Mouse (Mus musculus) lung, postnatal 0 days (tissue): ENCODE measurements around the gene Stk32b. TPM values are rescaled to one million over a fixed set of nuclear protein-coding genes. Genes with fewer than 3 reads are reported as not detected.

Experiments
- ATAC-seq: fragments of 200-750 bp; cut with Nextera tagmentation; 2 replicates; pipeline ENCODE4 v1.8.0; 2017; ENCODE audit warnings: moderate library complexity
- DNase-seq: peaks from one replicate; pipeline ENCODE4 v3.0.0-alpha.2; 2016; ENCODE audit warnings: low spot score
- H3K27ac ChIP-seq: fragments of 300-500 bp; sonication (generic); 2 replicates; pipeline ENCODE4 v1.5.1; 2014; ENCODE audit warnings: antibody characterized with exemption, mild to moderate bottlenecking, low read length, mixed read lengths
- H3K27me3 ChIP-seq: fragments of 300-500 bp; sonication (generic); replicated peaks from 2 replicates; pipeline ENCODE4 v1.6.1; 2014; ENCODE audit warnings: low read length, mixed read lengths; ENCODE audit not compliant: insufficient read depth
- H3K36me3 ChIP-seq: fragments of 300-500 bp; sonication (generic); 2 replicates; pipeline ENCODE4 v1.6.1; 2014; ENCODE audit warnings: low read length, mixed read lengths; ENCODE audit not compliant: insufficient read depth
- H3K4me1 ChIP-seq: fragments of 300-500 bp; sonication (generic); 2 replicates; pipeline ENCODE4 v1.6.1; 2014; ENCODE audit warnings: antibody characterized with exemption, low read depth, low read length, mixed read lengths; ENCODE audit not compliant: insufficient read depth
- H3K4me2 ChIP-seq: fragments of 300-500 bp; sonication (generic); replicated peaks from 2 replicates; pipeline ENCODE4 v1.6.1; 2014; ENCODE audit warnings: low read depth, mild to moderate bottlenecking, low read length, moderate library complexity, mixed read lengths
- H3K4me3 ChIP-seq: fragments of 300-500 bp; sonication (generic); 2 replicates; pipeline ENCODE4 v1.5.1; 2014; ENCODE audit warnings: low read depth, low read length
- H3K9ac ChIP-seq: fragments of 300-500 bp; sonication (generic); replicated peaks from 2 replicates; pipeline ENCODE4 v1.6.1; 2014; ENCODE audit warnings: low read depth, mild to moderate bottlenecking
- H3K9me3 ChIP-seq: fragments of 300-500 bp; sonication (generic); 2 replicates; pipeline ENCODE4 v1.6.1; 2016; ENCODE audit warnings: low read length, mixed read lengths
- CTCF ChIP-seq: IDR thresholded peaks from 2 replicates; pipeline ENCODE4 v1.5.1; 2016; ENCODE audit warnings: antibody characterized with exemption, mild to moderate bottlenecking
- EP300 ChIP-seq: IDR thresholded peaks from 2 replicates; pipeline ENCODE4 v1.6.1; 2016; ENCODE audit warnings: antibody characterized with exemption, mild to moderate bottlenecking, control low read depth
- WGBS: fragments of 180-500 bp; shearing (Covaris S2); extraction: QIAGEN DNeasy Blood & Tissue Kit; methylation state at CpG from one replicate; pipeline ENCODE4 v1.1.7; 2014; 5-methylcytosine and 5-hydroxymethylcytosine counted together
- polyA plus RNA-seq: library from polyadenylated mRNA; unstranded; fragments of >200 nt; fragmentation: Nextera tagmentation; extraction: Ambion mirVana; gene quantifications from 2 replicates; pipeline ENCODE4 v1.2.1, GENCODE M21; 2015

Gene Stk32b
- polyA plus RNA-seq, 1 experiment from 2014 or later = 0.05 TPM

DNA sequence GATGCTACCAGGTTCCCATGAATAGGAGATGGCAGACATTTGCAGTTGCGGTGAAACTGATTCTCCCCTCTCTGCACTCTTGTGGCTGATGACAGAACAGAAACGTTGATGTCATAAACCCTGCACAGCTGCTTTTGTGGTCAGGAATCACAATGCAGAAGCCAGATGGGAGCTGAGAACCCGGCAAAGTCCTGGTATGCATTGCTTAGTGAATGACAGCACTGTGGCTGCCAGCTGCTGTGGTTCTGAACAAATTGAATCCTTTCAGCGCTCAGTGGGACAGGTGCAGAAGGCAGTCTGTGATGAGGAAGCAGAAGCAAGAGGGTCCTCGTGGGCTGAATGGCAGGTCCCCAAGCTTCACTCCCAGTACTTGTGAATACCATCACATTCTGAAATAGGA is 247.9 kb downstream of the Stk32b start:
- Histone ChIP-seq H3K4me1 (no peaks in the 10 kb centered on the region), H3K4me2 (no peak overlapping the region), H3K27ac (no peak overlapping the region), H3K9ac (no peak overlapping the region), H3K27me3 (no peaks in the 10 kb centered on the region), H3K36me3 (no peaks in the 10 kb centered on the region), H3K4me3 (no peak overlapping the region), H3K9me3 (no peaks in the 10 kb centered on the region)
- TF ChIP-seq EP300 = no peak
- no peak for TF ChIP-seq CTCF
- no peak for ATAC-seq
- 70% methylated on average over 5 of the region's 5 CpGs for WGBS
- no peak for DNase-seq

GRCm38 (mm10) chr5:37467646-37468045 is 249.3 kb downstream of the Stk32b start:
- H3K9me3 ChIP-seq = no peaks in the 10 kb centered on the region
- no peaks in the 10 kb centered on the region for H3K36me3 ChIP-seq
- H3K27ac ChIP-seq = no peak overlapping the region
- ATAC-seq (no peak), DNase-seq (no peak)
- H3K9ac ChIP-seq = no peak overlapping the region
- no peak overlapping the region for H3K4me2 ChIP-seq
- no peaks in the 10 kb centered on the region for H3K27me3 ChIP-seq
- H3K4me1 ChIP-seq = no peaks in the 10 kb centered on the region
- WGBS = 62% methylated on average over 2 of the region's 2 CpGs
- TF ChIP-seq CTCF (no peak), EP300 (no peak)
- H3K4me3 ChIP-seq = no peak overlapping the region

DNA sequence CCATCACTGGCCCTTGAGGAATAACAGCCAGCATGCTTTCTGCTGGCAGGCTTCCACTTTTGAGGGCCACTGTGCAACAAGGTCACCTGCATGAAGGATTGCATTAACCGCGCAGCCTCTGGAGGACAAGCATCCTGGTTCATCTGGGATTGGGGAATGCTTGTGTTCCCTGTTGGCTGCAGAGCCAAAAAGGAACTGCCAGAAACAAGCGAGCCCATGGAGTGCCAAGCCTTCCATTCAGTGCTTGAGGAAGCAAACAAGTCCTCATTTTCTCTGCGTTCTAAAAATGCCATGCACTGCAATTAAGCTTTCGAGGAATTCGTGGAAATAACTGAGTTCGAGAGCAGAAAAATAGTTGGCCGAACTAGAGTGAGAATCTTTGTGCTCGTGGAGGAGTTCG is 251.5 kb downstream of the Stk32b start:
- Histone ChIP-seq H3K4me1 (no peaks in the 10 kb centered on the region), H3K4me2 (no peak overlapping the region), H3K4me3 (no peak overlapping the region), H3K9me3 (no peaks in the 10 kb centered on the region), H3K27ac (no peak overlapping the region), H3K36me3 (no peaks in the 10 kb centered on the region), H3K9ac (no peak overlapping the region), H3K27me3 (no peaks in the 10 kb centered on the region)
- TF ChIP-seq CTCF (no peak), EP300 (no peak)
- DNase-seq = no peak
- ATAC-seq = no peak
- WGBS = 88% methylated on average over 10 of the region's 10 CpGs

GRCm38 (mm10) chr5:37458236-37458635 is 258.7 kb downstream of the Stk32b start:
- TF ChIP-seq EP300 (no peak), CTCF (no peak)
- Histone ChIP-seq H3K9me3 (no peaks in the 10 kb centered on the region), H3K9ac (no peak overlapping the region), H3K4me1 (no peaks in the 10 kb centered on the region), H3K36me3 (no peaks in the 10 kb centered on the region), H3K4me2 (no peak overlapping the region), H3K27me3 (no peaks in the 10 kb centered on the region), H3K27ac (no peak overlapping the region), H3K4me3 (no peak overlapping the region)
- 44% methylated on average over 2 of the region's 2 CpGs for WGBS
- ATAC-seq (no peak), DNase-seq (no peak)

- Histone ChIP-seq H3K27me3 (no peaks in the 10 kb centered on the region), H3K9me3 (no peaks in the 10 kb centered on the region), H3K4me2 (no peak overlapping the region), H3K27ac (no peak overlapping the region), H3K9ac (no peak overlapping the region), H3K4me3 (no peak overlapping the region), H3K36me3 (no peaks in the 10 kb centered on the region), H3K4me1 (no peaks in the 10 kb centered on the region)
- TF ChIP-seq CTCF = no peak
- no peak for TF ChIP-seq EP300
- WGBS = 81% methylated on average over 2 of the region's 2 CpGs
- DNase-seq (no peak), ATAC-seq (no peak)
These were observed 259.1 kb downstream of the Stk32b start for GRCm38 (mm10) chr5:37457831-37458230.

GRCm38 (mm10) chr5:37457191-37457590 is 259.8 kb downstream of the Stk32b start:
- DNase-seq (no peak), ATAC-seq (no peak)
- 68% methylated on average over 5 of the region's 5 CpGs for WGBS
- Histone ChIP-seq H3K9ac (no peak overlapping the region), H3K27ac (no peak overlapping the region), H3K4me3 (no peak overlapping the region), H3K4me2 (no peak overlapping the region), H3K36me3 (no peaks in the 10 kb centered on the region), H3K4me1 (no peaks in the 10 kb centered on the region), H3K9me3 (no peaks in the 10 kb centered on the region), H3K27me3 (no peaks in the 10 kb centered on the region)
- no peak for TF ChIP-seq EP300
- no peak for TF ChIP-seq CTCF

- no peak overlapping the region for H3K27ac ChIP-seq
- ATAC-seq = no peak
- H3K4me3 ChIP-seq = no peak overlapping the region
- no peak overlapping the region for H3K9ac ChIP-seq
- no peaks in the 10 kb centered on the region for H3K36me3 ChIP-seq
- no peaks in the 10 kb centered on the region for H3K9me3 ChIP-seq
- H3K27me3 ChIP-seq = no peaks in the 10 kb centered on the region
- TF ChIP-seq CTCF (no peak), EP300 (no peak)
- H3K4me2 ChIP-seq = no peak overlapping the region
- DNase-seq = no peak
- H3K4me1 ChIP-seq = no peaks in the 10 kb centered on the region
- 51% methylated on average over 2 of the region's 2 CpGs for WGBS
These were observed 260.4 kb downstream of the Stk32b start for GRCm38 (mm10) chr5:37456590-37456989.
